Mouse (Mus musculus) C2C12 (cell line): ENCODE results near the gene Tmem145.

ENCODE experiments used
- CEBPB ChIP-seq: IDR thresholded peaks from one replicate; pipeline ENCODE4 v1.6.1; 2011; ENCODE audit warnings: low read depth, mild to moderate bottlenecking, control low read depth, moderate library complexity
- CTCF ChIP-seq: IDR thresholded peaks from one replicate; pipeline ENCODE4 v1.5.1; 2011; ENCODE audit not compliant: control insufficient read depth, insufficient read depth, insufficient read length
- USF1 ChIP-seq: IDR thresholded peaks from one replicate; pipeline ENCODE4 v1.6.1; 2011; ENCODE audit warnings: low read depth, mild to moderate bottlenecking, control low read depth, moderate library complexity

- TF ChIP-seq CEBPB = no peak
- no peak for TF ChIP-seq CTCF
- TF ChIP-seq USF1 = no peak
Measured at GRCm38 (mm10) chr7:25363632-25364031, 57.7 kb downstream of the Tmem145 start.
